Mouse (Mus musculus): ENCODE results near the gene Dnaja3.
A peak's percentile ranks its signal among the peaks of the same experiment; 100 is the strongest.
"Not testable (repeated sequence)": the region's sequence is repeated elsewhere in the genome, so short reads cannot be mapped to it uniquely, and the experiment has no call there.

Dnaja3 gene

DNA sequence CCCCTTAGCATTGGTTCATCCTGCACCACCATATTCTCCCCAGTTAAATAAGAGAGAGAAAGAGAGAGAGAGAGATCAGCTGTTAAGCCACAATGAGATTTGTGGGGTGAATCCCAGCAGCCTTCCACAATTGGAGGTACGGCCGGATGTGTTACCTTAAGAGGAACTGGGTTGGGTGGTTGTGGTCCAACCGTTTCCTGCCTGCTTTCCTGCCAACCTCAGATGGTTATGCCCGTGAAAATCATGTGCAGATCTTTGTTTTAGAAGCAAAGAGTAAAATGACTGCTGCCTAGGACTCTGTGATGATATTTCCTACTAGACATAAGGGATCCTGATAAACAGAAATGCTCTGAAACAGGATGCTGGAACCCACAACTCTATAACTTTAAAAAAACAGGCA, 34.3 kb downstream of the Dnaja3 start:
- no peak for DNase-seq

DNA sequence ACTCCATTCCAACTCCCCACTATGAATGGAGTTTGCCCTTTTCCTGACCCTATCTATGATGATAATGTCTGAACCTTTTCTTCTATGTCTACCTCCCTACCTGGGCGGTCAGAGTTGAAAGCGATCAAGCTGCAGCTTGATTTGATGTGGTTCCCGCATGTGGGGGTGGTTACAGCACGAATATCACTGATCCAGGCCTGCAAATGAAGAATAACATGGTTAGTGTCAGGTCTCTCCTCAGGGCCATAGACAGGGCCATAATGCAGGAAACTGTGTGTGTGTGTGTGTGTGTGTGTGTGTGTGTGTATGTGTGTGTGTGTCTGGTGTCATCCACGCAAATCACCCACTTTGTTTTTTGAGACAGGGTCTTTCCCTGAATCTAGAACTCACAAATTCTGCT, 37.0 kb downstream of the Dnaja3 start:
- no peak for DNase-seq

DNA sequence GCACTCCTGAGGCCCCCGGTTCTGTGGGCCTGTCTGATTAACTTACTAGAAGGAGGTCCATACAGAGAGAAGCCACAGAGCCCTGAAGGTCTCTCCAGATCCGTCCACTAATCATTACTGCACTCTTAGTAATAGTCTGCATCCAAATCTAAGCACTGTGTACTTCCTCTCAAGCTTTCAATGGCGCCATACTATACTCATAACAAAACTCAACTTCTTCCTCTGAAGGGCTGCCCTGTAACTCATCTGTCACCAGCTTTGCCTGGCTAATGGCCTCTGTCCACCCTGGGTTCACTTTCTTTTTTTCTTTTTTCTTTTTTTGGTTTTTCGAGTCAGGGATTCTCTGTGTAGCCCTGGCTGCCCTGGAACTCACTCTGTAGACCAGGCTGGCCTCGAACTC, 38.3 kb downstream of the Dnaja3 start:
- no peak for DNase-seq

DNA sequence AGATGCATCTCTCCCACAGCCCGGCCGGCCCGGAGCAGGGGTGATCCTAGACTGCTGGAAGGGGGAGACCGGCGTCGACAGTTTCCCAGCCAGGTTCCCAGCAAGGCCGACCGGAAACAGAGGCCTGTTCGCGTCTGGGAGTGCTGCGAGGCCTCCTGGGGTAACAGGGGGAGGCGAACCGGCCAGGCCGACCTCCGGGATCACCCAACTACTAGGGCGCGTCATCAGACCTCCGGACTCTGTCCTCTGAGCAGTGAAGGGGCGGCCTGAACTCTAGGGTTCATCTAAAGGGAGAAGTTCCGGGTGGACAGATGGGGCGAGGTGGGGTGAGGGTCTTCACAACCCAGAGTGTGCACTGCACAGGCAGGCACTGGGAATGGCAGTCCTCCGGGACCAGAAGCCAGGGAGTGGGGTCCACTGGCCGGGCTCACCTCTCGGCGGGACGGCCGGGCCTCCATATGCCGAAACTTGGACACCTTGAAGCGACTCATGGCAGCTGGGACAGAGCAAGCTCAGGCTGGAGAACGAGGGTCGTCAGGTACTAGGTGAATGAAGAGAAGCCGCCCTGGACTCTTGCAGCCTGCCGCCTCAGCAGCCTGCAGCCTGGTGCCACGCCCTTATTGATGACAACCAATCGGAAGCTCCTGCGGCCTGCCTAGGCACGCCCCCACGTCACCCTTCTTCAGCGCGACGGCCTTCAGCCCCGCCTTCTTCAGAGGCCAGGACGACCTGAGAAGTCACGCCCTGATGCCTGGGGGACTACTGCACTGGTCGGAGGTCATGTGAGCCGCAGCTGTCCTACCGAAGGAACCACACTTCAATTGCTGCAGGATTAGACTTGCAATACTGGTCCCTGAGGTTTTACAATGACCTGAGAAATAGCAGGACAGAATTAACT, 39.6 kb downstream of the Dnaja3 start, which contains the start of gene Coro7:
Gene Coro7, minus strand, starts transcription at position 657 of the 898 bp plus-strand sequence.
- DNase-seq = peak; percentile 89 to 92

DNA sequence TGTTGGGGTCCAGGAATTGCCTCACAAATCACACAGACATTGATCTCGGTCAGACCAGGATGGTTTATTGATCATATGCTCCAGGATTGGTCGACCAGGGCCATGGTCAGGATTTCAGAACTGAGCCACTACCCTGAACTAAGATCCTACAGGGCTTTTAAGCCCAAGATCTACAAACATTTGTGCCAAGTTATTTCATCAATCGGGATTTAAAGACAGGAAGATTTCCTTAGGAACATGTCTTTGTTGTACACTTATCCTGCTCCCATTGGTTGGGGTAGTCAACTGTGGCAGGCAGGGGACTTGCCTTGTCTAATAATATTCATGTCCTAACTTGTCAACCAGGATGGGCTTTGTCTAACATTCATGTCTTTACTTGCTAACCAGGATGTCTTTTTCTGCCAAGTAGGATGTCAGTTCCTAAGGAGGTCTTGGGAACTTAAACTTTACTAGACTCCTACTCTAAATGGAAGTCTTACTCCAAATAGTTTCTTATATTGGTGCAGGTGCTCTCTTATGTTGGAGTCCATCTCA, 41.2 kb downstream of the Dnaja3 start:
- not testable (repeated sequence) for DNase-seq

DNA sequence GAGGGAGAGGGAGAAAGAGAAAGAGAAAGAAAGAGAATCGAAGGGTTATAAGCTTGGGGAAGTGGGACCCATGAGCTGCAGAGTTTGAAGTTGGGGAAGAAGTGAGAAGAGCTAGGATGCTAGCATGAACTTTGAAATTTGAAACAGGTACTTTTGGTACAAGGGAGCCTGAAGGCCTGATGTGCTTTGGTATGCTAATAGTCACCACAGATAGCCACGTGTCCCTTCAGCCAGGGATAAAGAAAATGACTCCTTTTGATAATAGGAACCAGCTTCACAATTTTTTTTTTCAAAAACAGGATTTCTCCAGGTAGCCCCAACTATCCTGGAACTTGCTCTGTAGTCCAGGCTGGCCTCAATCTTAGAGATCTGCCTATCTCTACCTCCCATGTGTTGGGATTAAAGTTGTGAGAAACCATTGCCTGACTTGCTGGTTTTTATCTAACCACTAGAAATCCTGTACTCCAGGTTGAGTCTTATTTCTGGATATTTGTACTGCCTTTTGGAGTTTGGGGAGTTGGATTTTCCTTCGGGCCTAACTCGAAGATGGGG, 42.9 kb downstream of the Dnaja3 start:
- DNase-seq = no peak

DNA sequence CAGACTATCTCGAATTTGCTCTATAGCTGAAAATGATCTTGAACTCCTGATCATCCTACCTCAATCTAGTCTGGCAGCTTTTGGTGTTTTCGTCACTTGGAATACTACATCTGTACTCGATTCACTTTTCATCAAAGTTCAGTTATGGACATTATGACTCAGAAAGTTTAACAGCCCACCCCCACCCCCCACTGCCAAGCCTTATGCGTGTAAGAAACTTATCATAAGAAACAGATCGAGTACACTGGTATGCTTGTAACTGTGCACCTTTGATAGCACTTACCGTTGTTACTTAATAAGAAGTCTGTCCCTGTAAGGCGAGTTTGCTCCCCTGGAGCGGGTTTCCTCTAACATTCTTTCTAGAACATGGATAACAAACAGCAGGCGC, 43.4 kb downstream of the Dnaja3 start:
- no peak for DNase-seq

DNA sequence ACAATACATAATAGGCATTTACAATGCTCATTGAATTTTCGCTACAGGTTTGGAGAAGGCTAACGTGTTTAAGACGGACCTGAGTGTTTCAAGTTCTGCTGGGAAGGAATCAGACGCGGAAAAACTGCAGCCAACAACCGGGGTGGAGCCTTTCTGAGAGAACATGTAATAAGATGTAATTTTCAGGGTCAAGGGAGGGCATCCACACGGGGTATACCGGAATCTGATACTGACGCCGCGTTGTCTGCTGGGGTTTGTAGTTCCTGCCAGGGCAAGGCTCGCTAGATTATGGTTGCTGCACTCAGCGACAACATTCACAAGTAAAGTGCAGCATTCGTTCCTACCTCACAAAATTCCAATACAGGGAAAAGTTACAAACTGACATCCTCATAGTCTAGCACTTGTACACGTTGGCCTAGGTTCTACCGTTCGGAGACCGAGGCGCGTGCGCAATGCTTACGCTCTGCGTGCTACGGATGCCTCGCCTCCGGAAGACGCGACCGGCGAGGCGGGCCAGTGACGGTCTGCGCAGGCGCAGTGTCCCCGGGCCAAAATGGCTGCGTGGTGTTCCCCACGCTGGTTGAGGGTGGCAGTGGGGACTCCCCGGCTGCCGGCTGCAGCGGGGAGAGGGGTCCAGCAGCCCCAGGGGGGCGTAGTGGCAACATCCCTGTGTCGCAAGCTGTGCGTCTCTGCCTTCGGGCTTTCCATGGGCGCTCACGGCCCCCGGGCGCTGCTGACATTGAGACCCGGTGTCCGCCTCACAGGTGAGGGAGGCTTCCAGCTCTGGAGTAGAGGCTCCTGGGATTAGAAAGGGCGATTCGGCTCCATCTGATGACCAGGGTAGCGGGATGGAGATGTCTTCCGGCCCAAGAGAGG, 44.0 kb downstream of the Dnaja3 start:
- peak; percentile 99 for DNase-seq

DNA sequence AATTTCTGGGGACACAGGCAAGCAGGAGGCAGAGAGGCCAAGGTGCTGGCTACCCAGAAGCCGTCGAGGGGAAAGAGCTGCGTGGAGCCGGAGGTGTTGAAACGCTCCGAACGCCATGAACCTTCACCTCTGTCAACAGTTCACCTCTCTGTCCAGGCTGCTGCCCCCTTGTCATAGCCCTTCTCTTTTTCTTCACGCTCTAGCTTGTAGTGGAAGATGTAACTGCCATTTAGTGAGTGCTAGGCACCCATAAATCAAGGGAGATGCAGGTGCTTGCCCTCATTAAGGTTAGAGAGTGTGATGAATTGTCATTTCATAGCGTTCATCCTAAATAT, 44.6 kb downstream of the Dnaja3 start:
- DNase-seq = no peak

DNA sequence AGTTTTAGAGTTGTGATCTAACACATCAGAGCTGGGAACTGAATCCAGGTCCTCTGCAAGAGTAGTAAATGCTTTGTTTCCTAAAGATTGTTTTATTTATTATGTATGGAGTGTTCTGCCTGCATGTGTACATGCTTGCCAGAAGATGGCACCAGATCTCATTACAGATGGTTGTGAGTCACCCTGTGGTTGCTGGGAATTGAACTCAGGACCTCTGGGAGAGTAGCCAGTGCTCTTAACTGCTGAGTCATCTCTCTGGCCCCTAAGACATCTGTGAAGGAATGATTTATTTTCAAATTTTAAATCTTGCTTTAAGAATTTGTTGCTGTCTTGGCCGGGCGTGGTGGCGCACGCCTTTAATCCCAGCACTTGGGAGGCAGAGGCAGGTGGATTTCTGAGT, 49.6 kb downstream of the Dnaja3 start:
- DNase-seq = not testable (repeated sequence)

DNA sequence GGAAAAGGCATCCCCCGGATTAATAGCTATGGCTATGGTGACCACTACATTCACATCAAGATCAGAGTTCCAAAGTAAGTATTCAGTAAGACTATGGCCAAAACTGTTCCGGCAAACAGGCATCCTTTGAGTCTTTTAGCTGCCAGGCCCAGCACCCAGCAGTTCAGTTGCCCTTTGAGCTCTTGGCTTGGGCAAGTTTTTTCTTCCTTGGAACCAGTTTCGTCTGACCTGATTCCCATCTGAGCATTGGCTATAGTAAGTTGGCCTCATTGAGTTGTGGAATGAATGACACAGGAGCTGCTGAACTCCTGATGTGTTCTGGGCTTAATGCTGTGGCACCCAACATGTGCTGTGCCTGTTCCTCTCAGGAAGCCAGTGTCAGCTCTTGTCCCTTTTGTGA, 61.4 kb downstream of the Dnaja3 start:
- no peak for DNase-seq

DNA sequence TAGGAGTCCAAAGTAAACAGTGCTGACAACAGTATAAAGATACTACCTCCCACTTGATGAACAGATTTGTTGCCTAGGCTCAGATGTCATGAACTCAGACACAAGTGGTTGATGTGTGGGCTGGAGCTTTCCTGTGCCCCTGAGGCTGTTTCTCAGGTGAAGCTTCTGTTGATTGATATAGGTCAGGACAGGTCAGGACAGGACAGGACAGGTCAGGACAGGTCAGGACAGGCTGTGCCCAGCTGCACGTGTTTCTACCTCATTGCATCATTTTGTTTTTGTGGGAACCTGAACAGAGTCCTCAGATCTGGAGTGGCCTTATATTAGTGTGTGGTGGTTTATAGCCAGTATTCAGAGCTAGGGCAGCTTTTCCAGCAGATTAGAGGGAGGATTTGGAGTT, 62.9 kb downstream of the Dnaja3 start:
- no peak for DNase-seq

DNA sequence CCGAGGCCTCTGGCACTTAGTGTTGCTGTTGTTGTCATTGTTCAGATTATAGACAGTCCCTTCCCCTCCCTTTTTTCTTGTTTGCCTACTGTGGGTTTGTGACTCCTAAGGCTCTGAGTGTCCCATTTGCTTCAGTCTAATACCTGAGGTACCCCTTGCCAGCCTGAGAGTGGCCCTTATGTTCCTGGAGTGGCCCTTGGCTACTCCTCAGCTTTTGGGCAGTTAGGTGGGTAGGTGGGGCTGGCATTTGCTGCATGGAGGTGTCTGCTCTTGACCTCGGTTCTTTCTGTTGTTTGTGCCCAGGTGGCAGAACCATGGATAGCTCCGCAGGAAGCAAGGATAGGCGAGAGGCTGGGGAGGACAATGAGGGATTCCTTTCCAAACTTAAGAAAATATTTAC, 65.8 kb downstream of the Dnaja3 start:
- no peak for DNase-seq

DNA sequence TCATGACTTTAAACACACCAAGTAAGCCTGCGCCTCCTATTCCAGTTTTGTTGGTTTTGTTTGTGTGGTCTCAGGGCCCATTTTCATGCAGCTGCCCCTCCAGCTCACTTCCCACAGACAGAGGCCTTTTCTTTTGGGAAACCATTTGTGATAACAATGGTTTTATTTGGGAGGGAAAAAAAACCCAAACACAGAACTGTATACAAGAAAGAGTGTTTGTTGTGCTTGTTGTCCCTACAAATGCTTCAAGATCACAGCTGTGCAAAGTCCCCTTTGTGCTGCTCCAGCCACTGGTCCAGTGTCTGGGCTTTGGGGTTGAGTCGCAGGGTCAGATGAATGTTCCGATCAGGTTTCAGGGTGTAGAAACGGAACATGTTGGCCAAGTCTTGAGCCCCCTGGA, 71.4 kb downstream of the Dnaja3 start:
- no peak for DNase-seq

DNA sequence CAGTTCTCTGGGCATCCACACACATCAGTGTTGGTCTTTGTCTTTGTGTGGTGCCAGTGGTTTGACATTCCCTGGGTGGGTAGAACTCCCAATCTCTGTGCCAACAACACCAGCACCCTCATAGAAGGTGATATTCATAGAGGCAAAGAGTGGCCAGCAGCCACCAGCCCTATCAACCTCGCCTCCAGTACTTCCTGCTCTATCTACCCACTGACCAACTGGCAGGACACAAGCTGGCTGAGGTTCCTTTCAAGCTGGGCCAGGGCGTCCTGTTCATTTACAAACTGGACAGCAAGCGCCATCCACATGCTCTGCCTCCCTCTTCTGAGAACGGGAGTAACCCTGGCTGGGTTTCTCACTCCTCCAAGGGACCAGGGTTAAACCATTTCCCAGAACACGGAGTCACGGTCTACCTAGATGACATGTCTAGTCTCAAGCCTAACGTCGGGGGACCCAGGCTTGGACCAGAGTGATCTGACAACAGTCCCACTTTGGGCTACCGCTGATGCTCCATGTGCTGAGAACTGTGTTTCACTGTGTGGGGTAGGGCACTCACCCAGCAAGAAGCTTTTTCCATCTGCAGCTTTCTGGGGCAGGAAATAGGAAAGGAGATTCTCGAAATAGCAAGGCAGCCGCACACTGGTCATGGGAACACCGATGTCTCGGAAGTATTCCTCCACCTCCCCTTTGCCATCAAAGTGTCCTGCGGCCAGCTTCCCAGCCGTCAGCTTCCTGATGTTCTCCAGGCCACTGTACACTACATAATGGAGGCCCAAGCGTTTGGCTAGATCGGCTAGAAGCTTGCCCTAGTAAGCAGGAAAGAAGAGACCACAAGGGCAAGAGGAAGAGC, 74.3 kb downstream of the Dnaja3 start:
- DNase-seq = peak; percentile 48 to 52

DNA sequence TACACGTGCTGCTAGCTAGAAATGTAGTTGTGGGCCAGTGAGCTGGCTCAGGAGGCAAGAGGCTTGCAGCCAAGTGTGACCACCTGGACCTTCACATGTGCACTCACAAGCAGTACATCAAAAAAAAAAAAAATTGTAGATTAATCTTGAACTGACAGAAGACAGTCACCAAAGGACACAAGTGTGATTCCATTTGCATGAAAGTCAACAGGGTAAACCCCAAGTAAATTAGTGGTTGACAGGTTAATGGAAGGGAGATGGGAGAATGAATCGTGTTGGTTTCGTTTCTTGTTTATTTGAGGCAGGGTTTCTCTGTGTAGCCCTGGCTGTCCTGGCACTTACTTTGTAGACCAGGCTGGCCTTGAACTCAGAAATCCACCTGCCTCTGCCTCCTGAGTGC, 78.1 kb downstream of the Dnaja3 start:
- DNase-seq = peak in 1 of 2 experiments; percentile 24

DNA sequence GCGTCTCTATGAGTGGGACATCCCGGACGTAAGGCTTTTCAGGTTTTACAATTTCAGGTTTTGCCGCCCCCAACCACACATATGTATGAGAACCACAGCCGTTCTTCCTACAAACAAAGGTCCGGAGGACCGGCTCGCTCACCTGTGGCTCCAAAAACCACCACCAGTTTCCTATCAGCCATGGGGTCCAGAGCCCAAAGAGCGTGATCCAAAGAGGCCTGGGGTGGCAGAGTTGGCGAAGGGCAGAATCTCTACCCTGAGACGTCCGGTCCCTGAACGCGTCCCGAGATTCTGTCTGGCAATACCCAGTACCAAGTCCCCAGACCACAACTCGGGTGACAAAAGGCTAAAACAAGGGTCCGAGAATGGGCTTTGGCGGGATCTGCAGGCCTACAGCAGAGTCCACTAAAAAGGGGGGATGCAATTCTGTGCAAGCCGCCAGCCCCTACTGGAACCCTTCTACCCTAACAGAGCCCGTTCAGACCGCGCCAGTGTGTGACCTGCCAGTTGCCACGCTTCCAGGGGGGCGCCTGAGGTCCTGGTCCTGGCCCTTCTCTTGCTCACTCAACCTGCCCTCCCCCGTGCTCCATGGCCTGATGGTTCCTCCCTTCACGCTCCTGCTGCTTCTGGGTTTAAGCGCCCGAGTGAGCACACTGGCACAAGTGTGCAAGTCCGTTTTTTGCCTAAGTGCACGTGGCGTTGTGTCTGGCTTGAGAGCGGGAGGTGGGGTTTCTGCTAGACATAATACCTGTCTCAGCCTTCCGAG, 79.1 kb downstream of the Dnaja3 start, which contains the start of gene Nmral1:
Gene Nmral1, minus strand, starts transcription at position 604 of the 766 bp plus-strand sequence.
- DNase-seq = peak; percentile 84

DNA sequence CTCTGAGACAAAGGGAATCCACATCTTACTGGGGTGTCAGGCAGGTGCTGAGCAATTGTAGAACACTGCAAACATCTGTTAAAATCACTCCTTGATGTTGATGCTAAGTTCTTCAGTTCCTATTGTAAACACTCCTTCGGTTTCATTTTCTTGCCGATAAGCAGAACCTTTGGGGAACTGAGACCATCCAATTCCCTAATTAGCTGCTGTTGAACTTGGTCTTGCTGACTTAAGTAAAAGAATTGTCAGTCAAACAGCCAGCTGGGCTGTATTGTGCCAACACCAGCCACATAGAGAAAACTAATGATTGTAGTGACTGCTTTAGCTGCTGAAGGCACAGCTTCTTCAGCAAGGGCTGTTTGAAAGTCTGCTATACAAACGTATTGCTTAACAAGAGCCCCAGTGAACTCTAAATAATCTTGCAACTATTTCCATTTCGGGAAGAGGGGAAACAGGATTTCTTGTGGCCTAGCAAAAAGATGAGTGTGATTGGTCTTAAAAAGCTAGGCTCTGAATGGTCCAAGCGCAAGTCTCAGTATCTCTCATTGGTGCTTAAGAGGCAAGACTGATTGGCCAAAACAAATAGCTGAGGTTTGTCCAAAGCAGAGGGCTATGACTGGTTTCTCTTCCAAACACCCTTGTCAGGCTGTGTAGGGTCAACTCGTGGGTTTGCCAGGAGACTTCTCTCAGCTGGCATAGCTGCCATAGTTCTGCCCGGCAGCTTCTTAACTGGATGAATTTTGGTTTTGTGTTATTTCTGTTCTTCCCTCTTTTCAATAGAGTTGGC, 82.5 kb downstream of the Dnaja3 start:
- no peak for DNase-seq

DNA sequence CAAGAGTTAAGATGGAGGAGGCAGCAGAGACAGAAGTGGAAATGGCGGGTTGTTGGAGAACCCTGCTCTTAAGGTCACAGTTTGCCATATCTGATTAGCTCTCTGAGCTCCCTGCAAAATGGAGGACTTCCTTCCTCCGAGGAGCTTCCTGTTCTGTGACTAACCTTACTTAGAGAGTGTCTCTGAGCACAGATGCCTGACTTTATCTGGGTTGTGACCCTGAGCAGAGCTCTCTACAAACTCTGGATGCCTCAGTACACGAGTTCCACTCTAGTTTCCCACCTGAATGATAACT, 83.1 kb downstream of the Dnaja3 start:
- no peak for DNase-seq

DNA sequence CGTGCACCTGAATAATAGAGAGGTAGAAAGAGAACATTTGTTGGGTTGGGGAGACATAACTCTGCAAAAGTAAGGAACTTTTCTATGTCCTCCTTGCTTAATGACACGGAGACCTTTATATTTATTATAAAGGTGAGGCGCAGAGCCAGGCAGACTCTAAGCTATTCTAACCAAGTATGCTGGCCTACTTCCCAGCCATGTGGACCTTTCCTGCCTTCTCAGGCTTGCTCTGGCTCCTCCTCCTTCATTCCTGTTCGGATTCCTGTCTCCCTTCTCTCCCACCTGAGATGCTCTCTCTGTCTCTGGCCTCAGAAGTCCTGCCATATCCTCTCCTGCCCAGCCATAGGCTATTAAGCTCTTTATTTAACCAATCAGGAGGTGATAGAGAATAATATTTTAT, 85.5 kb downstream of the Dnaja3 start:
- DNase-seq = no peak
